Mouse (Mus musculus): ENCODE data around the gene Lin7a. TPM values are rescaled to one million over a fixed set of nuclear protein-coding genes. Genes with fewer than 3 reads are reported as not detected.
"Not testable (repeated sequence)": the region's sequence is repeated elsewhere in the genome, so short reads cannot be mapped to it uniquely, and the experiment has no call there.

The Lin7a gene
- polyA plus RNA-seq, 1 experiment, result 0.49 TPM

DNA sequence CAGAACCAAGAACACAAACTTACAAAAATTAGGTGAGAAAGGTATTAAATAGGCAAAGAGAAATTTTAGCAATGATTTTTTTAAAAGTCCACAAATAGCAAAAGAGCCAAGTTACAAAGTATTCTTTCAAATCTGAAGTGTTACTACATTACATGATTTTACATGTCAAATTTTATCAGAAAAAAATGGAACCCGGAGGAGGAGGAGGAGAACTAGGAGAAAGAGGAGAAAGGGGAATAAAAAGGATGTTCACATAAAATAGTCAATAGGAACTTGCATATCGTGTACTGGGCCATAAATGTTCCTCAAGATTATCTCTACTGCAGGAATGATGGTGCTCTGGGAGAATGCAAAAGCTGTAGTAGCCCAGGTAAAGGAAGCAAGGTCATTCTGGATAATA is 34.4 kb upstream of the Lin7a start:
- DNase-seq (ENCODE audit: low read depth), result no peak

DNA sequence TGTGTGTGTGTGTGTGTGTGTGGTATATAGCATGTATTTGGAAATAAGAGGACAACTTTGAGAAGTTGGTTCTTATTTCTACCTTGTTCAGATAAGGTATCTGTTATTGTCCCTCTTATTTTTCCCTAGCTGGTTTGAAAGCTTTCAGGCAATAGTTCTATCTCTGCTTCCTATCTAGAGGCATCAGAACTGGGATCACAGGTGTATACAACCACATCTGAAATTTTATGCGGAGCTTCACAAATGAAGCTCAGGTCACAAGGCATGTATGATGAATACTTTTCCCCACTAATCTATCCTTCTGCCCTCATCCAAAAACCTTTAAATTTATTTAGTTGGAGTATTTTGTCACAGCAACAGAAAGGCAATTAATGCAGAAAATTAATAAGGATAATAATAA is 33.8 kb upstream of the Lin7a start:
- no peak for DNase-seq (ENCODE audit: low read depth)

DNA sequence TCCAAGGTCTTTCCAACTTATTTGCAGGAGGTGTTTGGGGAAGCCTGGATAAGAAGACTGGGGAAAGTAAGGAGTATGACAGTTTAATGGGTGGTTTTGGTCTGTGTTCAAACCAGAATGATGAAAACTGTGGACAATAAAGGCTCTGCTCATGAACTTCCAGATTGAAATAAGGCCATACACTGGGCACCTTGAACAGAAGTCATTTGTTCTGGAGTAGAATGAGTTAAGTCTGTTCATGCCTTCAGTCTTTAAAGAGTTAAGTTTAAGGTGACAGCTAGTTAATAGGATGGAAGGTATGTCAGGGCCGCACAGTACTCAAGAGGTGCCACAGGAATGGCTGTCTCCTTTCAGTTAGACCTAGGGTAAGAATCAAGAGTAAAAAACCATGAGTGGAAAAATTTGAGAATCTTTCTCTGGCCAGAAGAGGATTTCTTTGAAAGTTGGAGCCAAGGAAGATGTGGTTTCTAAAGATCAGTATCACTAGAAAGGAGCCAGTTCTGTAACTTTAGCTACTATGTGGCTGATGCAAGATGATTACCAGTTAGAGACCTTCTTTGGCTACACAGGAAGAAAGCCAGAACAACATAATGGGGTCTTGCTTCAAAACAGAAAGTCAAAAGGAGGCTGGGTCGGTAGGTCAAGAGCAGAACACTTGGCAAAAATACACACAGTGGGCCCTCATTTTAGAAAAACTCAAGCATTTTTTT is 33.2 kb upstream of the Lin7a start:
- DNase-seq (ENCODE audit: low read depth), result no peak

DNA sequence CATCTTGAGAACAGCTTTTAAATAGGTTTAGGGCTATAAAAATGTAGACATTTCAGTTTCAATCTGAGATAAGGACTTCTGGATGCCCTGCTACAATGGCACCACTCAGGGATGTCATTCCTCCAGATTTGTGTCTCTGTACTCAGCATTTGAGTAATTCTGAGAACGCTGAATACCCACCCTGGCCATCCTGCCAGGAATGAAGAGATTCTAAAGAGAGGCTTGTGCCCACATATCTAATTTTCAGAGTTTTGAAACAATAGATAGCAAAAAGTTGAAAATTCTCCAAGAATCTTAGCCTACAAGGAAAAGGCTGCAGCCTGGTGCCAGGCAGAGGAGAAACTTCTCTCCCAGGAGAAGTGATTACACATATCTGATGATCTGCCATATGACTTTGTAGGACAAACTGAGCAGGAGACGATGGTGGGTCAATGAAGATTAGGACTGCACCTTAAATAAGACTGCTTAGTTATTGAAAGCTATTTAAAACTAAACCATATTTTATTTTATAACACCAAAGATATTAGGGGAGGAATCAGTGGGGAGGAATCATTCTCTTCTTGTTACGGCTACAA is 32.5 kb upstream of the Lin7a start:
- no peak for DNase-seq (ENCODE audit: low read depth)

DNA sequence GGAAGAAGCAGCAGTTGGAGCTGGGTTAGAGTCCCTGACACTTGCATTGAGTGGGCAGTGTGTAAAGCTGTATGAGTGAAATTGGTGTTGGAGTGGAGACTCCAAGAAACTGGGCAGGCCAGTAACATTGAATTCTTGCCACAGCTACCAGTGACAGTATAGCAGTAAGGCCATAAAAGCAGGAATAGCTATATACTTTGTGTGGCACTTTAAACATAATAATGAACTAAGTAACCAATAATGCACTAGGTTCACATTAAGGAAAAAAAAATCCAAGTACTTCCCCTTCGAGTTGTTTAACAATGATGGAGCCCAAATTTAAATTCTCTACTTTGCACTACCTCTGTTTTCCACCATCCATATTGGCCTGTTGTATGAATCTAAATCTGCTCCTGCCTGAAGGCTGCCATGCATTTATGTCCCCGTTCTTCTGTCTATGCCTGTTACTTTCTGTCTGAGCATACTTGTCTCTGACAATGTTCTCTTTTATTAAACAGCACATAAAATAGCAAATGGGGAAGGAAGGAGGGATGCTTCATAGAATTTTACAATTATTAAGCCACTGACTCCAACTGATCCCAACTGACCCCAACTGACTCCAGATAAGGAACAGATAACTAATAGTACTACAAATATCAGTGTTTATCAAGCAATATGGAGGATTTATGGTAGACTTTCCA is 31.7 kb upstream of the Lin7a start:
- DNase-seq (ENCODE audit: low read depth), result no peak

DNA sequence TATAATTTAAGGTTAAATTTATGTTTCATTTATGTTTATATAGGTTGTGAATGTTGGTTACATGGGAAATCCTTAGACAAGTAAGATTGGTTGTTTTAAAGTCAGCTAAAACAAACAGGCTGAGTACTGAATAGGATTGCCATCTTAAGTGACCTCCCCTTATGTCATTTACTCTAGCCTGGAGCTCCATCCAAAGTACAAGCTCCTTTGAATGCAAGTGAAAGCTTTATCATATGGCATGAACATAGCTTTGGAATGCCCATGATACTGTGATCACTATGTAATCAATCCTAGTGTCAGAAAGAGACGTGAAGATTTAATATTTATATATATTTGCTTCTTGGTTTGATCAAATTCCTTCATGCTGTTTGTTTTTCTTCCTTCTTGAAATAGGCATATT is 31.0 kb upstream of the Lin7a start:
- no peak for DNase-seq (ENCODE audit: low read depth)

DNA sequence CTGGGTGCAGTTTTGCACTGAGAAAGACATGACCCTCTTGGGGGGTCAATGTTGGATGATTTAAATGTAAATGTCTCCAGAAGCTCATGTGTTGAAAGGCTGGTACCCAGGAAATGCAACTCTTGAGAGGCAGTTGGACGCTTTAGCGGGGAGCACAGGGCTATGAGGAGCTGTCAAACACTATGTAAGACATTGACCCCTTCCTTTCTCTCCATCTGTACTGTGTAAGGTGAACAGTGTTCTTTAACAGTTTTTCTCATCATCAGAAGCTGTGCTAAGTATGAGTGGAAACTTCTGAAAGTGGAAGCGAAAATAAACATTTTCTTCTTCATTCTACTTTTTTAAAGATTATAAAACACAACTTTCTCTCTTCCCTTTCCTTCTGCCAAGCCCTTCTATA is 30.5 kb upstream of the Lin7a start:
- no peak for DNase-seq (ENCODE audit: low read depth)

DNA sequence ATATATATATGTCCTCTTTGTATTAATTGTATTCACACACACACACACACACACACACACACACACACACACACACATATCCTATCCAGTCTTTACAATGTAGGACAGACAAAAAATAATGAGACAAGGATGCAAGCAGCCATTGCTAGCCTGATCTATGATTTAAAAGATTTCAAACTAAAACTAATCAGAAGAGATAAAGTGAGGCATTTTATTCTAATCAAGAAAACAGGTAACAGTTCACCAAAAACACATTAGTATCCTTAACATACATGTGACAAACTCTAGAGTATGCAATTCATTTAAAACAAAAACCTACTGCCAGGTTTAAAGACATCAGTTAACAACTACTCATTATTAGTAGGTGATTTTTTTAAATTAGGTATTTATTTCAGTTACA is 30.1 kb upstream of the Lin7a start:
- DNase-seq (ENCODE audit: low read depth), result no peak

DNA sequence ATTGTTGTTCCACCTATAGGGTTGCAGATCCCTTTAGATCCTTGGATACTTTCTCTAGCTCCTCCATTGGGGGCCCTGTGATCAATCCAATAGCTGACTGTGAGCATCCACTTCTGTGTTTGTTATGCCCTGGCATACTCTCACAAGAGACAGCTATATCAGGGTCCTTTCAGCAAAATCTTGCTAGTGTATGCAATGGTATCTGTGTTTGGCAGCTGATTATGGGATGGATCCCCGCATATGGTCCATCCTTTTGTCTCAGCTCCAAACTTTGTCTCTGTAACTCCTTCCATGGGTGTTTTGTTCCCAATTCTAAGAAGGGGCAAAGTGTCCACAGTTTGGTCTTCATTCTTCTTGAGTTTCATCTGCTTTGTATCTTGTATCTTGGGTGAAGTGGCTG is 29.5 kb upstream of the Lin7a start:
- not testable (repeated sequence) for DNase-seq (ENCODE audit: low read depth)

DNA sequence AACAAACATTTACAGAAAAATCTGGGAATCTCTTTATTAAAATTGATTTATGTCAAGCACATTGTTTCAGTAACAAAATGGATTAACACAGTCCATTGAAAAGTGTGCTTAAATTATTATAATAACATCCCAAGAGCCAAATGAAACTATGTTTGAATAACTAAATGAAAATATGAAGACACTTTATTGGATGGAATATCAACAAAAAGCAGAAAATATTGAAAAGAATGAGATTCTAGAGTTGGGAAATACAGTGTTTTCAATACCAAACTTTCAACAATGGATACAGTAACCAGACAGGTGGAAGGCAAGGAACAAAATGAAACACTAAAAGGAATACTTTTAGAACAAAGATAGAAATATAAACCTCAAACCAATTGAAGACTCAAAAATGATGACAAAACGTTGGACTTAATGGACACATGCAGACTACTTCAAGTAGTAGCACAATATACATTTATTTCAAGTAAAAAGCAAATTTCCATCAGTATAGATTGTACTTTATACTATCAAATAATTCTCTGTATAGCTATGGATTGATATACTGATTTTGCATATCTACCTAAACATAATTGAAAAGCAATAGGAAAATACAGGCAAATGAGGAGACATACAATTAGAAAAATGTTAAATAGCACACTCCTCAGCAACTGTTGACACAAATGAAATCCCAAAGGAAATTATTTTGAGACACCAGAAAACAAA is 28.6 kb upstream of the Lin7a start:
- DNase-seq (ENCODE audit: low read depth), result no peak

DNA sequence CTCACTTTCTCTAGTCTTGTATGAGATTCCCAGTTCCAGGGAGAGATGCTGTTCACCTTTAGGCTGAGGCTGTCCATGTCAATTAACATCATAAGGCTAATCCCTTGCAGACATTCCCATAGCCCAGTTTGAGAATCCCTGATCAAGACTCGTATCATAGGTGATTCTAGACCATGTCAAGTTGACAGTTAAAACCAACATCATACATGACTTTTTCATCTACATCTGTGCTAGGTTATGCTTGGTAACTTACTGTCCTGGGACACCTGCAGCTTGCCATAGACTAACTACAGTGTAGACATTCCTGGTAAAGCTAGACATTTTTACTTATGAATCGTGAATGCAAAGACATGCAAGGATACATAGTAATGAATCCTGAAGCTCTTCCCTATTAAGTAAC is 27.3 kb upstream of the Lin7a start:
- no peak for DNase-seq (ENCODE audit: low read depth)

DNA sequence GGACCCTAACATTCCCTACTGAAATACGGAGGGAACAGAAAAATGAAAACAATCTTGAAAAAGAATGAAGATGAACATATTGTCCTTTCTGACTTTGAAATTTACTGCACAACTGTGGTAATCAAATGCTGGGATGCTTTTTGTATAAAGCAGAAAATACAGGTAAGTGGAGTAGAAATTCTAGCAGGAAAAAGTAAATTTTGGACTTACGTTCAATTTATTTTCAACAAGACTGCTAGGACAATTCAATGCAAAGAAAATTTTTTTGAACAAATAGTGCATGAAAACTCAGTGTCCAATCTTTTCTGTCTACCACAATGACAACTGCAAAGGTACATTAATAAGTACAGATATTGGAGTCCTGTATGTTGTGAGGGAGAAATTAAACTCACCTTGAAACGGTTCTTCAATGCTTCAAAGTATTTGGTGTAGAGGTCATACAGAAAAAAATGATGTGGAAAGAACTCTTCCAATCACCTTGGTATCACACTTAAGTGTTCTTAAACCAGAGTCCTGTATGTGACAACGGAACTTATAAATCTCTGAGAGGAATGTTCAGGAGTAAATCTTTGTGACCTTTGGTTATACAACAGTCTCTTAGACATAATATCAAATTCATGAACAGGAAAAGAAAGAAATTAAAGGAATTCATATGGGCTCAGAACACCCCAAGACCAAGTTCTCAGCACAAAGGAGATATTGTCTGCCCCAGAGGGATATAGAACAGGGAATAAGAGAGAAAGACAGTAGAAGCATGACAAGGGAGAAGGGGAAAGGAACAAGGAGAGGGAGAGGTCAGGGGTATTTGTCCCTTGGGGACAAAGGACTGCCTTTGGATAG is 26.6 kb upstream of the Lin7a start:
- no peak for DNase-seq (ENCODE audit: low read depth)

DNA sequence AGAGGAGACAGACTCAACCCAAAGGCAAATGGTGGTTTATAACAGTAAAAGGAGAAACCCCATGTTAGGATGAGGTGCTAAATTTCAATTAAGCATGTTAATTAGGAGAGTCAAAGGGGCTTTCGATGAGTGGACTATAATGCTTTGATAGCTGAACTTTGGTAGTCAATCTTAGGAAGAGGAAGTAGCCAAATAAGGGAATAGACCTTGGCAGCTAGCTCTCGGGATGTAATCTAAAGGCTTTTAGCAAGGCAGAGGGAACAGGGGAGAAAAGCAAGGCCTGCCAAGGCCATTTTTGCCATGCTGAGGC is 26.0 kb upstream of the Lin7a start:
- no peak for DNase-seq (ENCODE audit: low read depth)

DNA sequence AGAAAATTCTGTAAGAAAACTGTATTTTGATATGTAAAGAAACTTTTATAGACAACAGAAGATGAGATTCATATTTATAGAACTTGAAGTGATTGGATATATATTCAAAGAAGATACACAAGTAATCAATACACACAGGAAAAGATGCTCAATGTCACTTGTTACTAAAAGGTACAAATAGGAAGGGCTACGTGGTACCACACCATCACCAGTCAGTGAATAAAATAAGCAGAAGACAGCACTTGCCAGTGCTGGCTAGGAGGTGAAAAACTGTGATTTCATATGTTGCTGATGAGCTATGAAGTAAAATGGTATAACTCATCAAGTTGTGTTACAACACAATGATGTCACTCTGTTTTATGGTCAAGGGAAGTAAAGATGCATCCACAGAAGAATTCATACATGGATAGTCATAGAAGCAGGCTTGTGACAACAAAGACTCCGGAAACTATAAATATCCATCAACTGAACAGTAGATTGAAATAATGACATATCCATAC is 25.5 kb upstream of the Lin7a start:
- no peak for DNase-seq (ENCODE audit: low read depth)

DNA sequence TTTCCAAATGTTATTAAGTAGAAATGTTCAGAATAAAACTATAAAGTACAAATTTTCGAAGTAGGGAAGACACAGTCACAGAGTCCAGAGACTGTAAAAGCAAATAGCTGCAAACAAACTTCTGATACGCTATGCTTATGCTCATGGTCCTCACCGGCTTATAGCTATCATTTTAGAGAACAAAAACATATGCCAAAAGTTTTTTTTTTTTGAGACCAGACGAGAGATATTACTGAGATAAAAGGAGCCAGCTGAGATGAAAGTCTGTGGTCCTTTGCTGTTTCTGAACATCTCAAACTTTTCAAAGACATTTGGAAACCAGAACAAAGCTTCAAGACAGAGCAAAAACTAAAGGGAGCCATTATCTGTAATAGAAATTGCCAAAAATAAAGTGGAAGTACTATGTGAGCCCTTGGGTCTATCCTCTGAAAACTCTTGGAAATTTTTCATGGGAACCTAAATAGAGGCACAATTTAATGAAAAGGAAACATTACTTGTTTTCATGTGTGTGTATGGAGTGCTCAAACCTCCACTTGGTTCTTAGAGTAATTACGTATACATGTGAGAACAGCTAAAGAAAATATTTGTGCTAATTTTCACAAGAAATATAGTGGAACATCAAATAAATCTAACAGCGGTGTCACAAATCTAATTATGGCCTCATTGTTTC is 24.4 kb upstream of the Lin7a start:
- DNase-seq (ENCODE audit: low read depth), result no peak

DNA sequence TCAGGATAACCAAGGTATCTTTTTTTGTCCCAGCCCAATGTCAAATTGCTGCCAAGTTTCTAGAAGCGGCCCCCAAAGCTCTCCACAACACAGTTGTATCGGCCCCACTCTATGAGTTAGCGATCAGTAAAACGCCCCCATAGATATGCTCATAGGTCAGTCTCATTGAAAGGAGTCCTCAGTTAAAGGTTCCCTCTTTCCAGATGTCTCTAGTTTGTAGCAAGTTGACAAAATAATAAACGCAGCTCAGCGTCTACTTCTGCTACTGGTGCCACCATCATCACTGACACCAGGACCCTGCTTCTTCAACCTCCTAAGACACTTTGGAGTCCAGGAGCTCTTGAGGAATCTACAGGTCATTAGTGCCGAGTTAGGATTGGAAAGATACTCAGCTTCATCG is 23.0 kb upstream of the Lin7a start:
- DNase-seq (ENCODE audit: low read depth), result no peak

DNA sequence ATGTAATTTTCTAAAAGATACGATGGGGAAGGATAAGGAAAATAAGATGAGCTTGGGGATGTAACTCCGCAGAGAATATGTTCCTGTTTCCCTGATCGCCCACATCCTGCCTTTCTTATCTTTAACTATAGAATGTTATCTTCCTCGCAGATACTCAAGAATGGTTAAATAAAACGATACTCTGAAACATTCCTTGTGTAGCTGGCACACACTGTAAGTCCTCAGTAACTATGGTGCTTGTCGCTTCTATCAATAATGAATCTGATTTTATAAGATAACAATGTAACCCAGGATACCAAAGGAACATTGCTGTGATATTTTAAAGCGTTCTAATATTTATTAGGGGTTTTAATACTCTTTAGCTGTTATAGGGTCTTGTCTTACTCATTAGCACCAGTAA is 22.4 kb upstream of the Lin7a start:
- DNase-seq (ENCODE audit: low read depth), result no peak

DNA sequence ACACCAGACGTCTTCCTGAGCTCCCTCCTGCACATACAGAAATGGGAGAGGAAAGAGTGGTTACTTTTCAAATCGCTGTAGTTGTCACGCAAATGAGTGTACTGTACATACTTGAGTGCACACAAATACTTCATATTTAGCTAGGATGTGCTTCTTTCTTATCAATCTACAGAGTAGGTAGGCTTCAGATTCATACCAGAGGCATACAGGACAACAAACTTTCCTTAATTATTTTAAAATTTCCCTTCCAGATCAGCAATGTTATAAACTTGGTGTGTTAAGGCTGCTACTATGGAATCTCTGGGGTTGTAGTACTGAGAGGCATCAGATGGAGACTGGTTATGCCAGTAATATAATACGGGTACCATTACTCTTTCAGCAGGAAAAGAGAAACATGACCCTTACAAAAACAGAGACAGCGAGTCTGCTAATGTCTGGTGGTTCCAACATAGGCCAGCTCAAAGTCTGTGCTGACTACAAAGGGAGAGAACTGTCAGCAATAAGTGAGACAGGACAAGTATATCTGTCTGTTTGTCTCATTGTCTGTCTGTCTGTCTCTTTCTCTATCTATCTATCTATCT is 21.8 kb upstream of the Lin7a start:
- DNase-seq (ENCODE audit: low read depth), result no peak

DNA sequence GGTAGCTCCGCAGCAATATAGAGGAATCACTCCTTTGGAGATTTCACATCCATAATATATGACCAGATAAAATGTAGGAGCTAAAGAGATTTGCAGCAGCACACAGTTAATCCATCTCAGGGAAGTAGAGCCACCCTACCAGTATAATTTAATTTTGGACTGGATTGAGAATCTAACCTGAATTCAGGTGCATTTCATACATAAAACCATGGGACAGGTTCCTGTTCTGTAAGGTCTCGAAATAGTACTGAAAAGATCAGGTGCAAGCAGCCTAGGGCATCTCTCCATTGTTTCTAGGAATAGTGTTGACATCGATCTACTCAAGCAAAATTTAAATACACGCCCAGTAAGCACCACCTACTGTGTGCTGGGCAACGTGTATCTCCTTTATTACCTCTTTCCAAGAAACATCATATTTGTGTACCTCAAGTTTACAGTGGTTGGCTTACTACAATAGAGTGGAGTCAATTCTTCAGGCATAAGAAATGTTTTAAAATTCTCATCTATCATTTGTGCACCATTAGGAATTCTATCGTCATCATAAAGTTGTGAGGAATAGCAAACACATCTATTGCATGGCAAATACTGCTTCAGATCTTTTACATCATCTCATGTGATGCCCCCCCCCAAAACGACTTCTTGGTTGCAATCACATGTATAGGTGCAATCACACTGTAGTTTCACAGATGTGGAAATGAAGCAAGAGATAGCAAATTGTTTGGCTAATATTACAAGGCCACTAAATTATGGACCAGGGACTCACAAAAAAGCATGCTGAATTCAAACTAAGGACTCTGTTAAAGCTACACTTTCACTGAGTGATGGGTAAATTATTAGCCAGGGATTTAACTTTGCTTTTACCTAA is 20.9 kb upstream of the Lin7a start:
- DNase-seq (ENCODE audit: low read depth), result no peak

DNA sequence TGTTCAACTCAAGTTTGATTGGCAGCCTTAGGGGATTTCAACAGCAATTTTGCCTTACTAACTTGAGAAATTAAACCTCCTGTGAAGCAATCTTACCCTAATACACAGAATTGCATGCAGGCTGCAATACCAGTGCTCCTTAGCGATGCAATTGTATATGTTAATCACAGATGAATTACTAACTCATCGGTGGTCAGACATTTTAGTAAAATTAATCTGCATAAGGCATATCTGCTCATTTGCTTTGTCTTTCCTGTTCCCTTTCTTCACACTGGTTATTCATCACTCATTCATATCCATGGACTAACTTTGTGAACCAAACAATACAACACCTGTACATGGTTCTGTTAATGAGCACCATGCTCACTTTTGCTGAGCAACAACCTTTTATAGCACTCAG is 20.2 kb upstream of the Lin7a start:
- peak; percentile 3 for DNase-seq (ENCODE audit: low read depth)
